Mouse (Mus musculus) heart, adult 18-20 months (tissue): ENCODE measurements around the gene Adam1b. TPM values are rescaled to one million over a fixed set of nuclear protein-coding genes. Genes with fewer than 3 reads are reported as not detected.
"Not testable (repeated sequence)": the region's sequence is repeated elsewhere in the genome, so short reads cannot be mapped to it uniquely, and the experiment has no call there.

Experiments used
- DNase-seq, 2 experiments: peaks; one replicate each; pipeline ENCODE4 v3.0.0; 2021 to 2022; ENCODE audit warnings: mixed read lengths in 1 of 2
- long read RNA-seq, 2 experiments: library from polyadenylated mRNA; stranded (forward); transcript quantifications; one replicate each; pipeline ENCODE4 v2.0.0; 2021
- total RNA-seq, 2 experiments: library from RNA; stranded (reverse); gene quantifications; 2 replicates each; pipeline ENCODE4 v1.2.3; 2021

Gene Adam1b
- total RNA-seq: not detected
- long read RNA-seq, experiment 1: 0 reads
- long read RNA-seq, experiment 2: 0 reads

GRCm38 (mm10) chr5:121503231-121503630 lies at the start of gene Adam1b:
Adam1b (minus strand) TSS chr5:121503435.
- DNase-seq: no peak

- DNase-seq: no peak
These were observed 46.0 kb upstream of the Adam1b start for GRCm38 (mm10) chr5:121549196-121549595.

- DNase-seq: no peak
These were observed 43.8 kb upstream of the Adam1b start for GRCm38 (mm10) chr5:121547084-121547483.

GRCm38 (mm10) chr5:121546530-121546895 lies 43.3 kb upstream of the Adam1b start:
- DNase-seq: peak; percentile 33 to 50

GRCm38 (mm10) chr5:121545793-121546529 lies 42.7 kb upstream of the Adam1b start, which contains the start of gene Mapkapk5:
Mapkapk5 (minus strand) TSS chr5:121545905.
- DNase-seq: peak; percentile 95 to 98

GRCm38 (mm10) chr5:121544910-121545792 lies 41.9 kb upstream of the Adam1b start, which contains the start of the genes Adam1a and Gm42878:
Adam1a (minus strand) TSS chr5:121545482.
Gm42878 (minus strand) TSS chr5:121545482.
- peak in 1 of 2 experiments; percentile 44 for DNase-seq

- no peak for DNase-seq
These were observed 40.1 kb upstream of the Adam1b start for GRCm38 (mm10) chr5:121543370-121543769.

GRCm38 (mm10) chr5:121541235-121541634 lies 38.0 kb upstream of the Adam1b start:
- DNase-seq: no peak

- DNase-seq: no peak
These were observed 36.8 kb upstream of the Adam1b start for GRCm38 (mm10) chr5:121540066-121540465.

- no peak for DNase-seq
These were observed 34.4 kb upstream of the Adam1b start for GRCm38 (mm10) chr5:121537588-121537987.

GRCm38 (mm10) chr5:121536921-121537555 lies 33.8 kb upstream of the Adam1b start:
- DNase-seq: no peak

- no peak for DNase-seq
These were observed 31.9 kb upstream of the Adam1b start for GRCm38 (mm10) chr5:121535116-121535515.

- DNase-seq: no peak
These were observed 31.3 kb upstream of the Adam1b start for GRCm38 (mm10) chr5:121534521-121534920.

- DNase-seq: peak; percentile 42 to 44
These were observed 23.7 kb upstream of the Adam1b start for GRCm38 (mm10) chr5:121526961-121527360.

- no peak for DNase-seq
These were observed 23.3 kb upstream of the Adam1b start for GRCm38 (mm10) chr5:121526526-121526925.

GRCm38 (mm10) chr5:121525774-121526450 lies 22.7 kb upstream of the Adam1b start:
- DNase-seq: peak in 1 of 2 experiments; percentile 23

- not testable (repeated sequence) for DNase-seq
These were observed 16.5 kb upstream of the Adam1b start for GRCm38 (mm10) chr5:121519758-121520157.

- no peak for DNase-seq
These were observed 15.7 kb upstream of the Adam1b start for GRCm38 (mm10) chr5:121518983-121519382.

GRCm38 (mm10) chr5:121510009-121510408 lies 6.8 kb upstream of the Adam1b start:
- no peak for DNase-seq

GRCm38 (mm10) chr5:121506846-121507245 lies 3.6 kb upstream of the Adam1b start:
- no peak for DNase-seq

GRCm38 (mm10) chr5:121501424-121501996 lies 1.7 kb downstream of the Adam1b start:
- DNase-seq: peak in 1 of 2 experiments; percentile 20
